11 mouse cellular contexts compared by ENCODE assay signal in genomic region chr2:146745012-146745682, GRCm38 (mm10).
A peak's percentile ranks its signal among the peaks of the same experiment; 100 is the strongest.
DNase-seq lines count a peak whose midpoint lies in the region; ATAC-seq and TF ChIP-seq lines count a peak whose summit lies in the region.
"Had no signal": no experiment of that assay in that cellular context is flagged by ENCODE, and none has a peak within 500 bp of the region (broad histone marks: within the 10 kb centered on the region; RNA-seq: fewer than 3 reads in every experiment).

No protein-coding gene starts in this region.

- TF ChIP-seq CTCF in gastrocnemius, adult 2 months (IDR thresholded peaks at IDR 0.05) = no peak

- H3K4me1 ChIP-seq in neural tube, embryonic 13.5 days (replicated peaks) = peaks cover 11% of the 10 kb centered on the region
- H3K4me1 ChIP-seq in intestine, embryonic 14.5 days (replicated peaks; ENCODE audit: control insufficient read depth, insufficient read depth, low read length) = no peaks in the 10 kb centered on the region
- H3K4me1 ChIP-seq: limb, embryonic 15.5 days had no signal

- H3K4me3 ChIP-seq in gastrocnemius, adult 2 months = peak overlapping the region; percentile 54
- H3K4me3 ChIP-seq in neural tube, embryonic 13.5 days = peak overlapping the region; percentile 9
- no peak overlapping the region for H3K4me3 ChIP-seq in intestine, embryonic 14.5 days (ENCODE audit: low read depth, low read length)
- H3K4me3 ChIP-seq: limb, embryonic 15.5 days had no signal

- intact Hi-C loops in gastrocnemius, adult 2 months (cut with DNase I) = no loop called here

- H3K27me3 ChIP-seq in neural tube, embryonic 13.5 days = no peaks in the 10 kb centered on the region
- no peaks in the 10 kb centered on the region for H3K27me3 ChIP-seq in intestine, embryonic 14.5 days (replicated peaks; ENCODE audit: control insufficient read depth, insufficient read depth, low read length)
- H3K27me3 ChIP-seq: limb, embryonic 15.5 days had no signal

- peak overlapping the region; percentile 46 for H3K4me2 ChIP-seq in neural tube, embryonic 13.5 days
- H3K4me2 ChIP-seq in intestine, embryonic 14.5 days (ENCODE audit: low read length) = peak overlapping the region; percentile 9; the same call in 1 of the 2 replicates
- H3K4me2 ChIP-seq: limb, embryonic 15.5 days had no signal

- 65% methylated on average over 18 of the region's 18 CpGs for WGBS in neural tube, embryonic 13.5 days
- 80% methylated on average over 18 of the region's 18 CpGs for WGBS in intestine, embryonic 14.5 days

- no peak for DNase-seq in gastrocnemius, adult 2 months
- no peak for DNase-seq in gastrocnemius, postnatal 25 days
- DNase-seq in neural tube, embryonic 10.5 days (ENCODE audit: extremely low spot score, low spot score) = no peak
- no peak for DNase-seq in intestine, embryonic 14.5 days (ENCODE audit: low spot score)
- peak; percentile 37 for DNase-seq in retina, embryonic 14.5 days (ENCODE audit: low spot score)
- DNase-seq in spleen, postnatal 10 days (ENCODE audit: low spot score in 2 of 2) = no peak
- DNase-seq in T-cell, adult 2 months (ENCODE audit: low spot score) = no peak
- DNase-seq: adrenal gland, postnatal 25 days had no signal

- peak overlapping the region; percentile 46 for H3K9ac ChIP-seq in neural tube, embryonic 13.5 days
- no peak overlapping the region for H3K9ac ChIP-seq in intestine, embryonic 14.5 days (ENCODE audit: low read length)
- H3K9ac ChIP-seq: limb, embryonic 15.5 days had no signal

- H3K36me3 ChIP-seq in neural tube, embryonic 13.5 days = no peaks in the 10 kb centered on the region
- H3K36me3 ChIP-seq in intestine, embryonic 14.5 days (ENCODE audit: control insufficient read depth, insufficient read depth, low read length) = no peaks in the 10 kb centered on the region
- H3K36me3 ChIP-seq: limb, embryonic 15.5 days had no signal

- no peaks in the 10 kb centered on the region for H3K9me3 ChIP-seq in neural tube, embryonic 13.5 days
- no peaks in the 10 kb centered on the region for H3K9me3 ChIP-seq in intestine, embryonic 14.5 days (ENCODE audit: control insufficient read depth, low read length)
- H3K9me3 ChIP-seq: limb, embryonic 15.5 days had no signal

- H3K27ac ChIP-seq in gastrocnemius, adult 2 months = no peak overlapping the region
- H3K27ac ChIP-seq in neural tube, embryonic 13.5 days (replicated peaks) = peak overlapping the region; percentile 73
- no peak overlapping the region for H3K27ac ChIP-seq in intestine, embryonic 14.5 days (ENCODE audit: low read depth)
- H3K27ac ChIP-seq: limb, embryonic 15.5 days; macrophage had no signal

- ATAC-seq in neural tube, embryonic 13.5 days (ENCODE audit: low read depth) = peak; percentile 45
- ATAC-seq in intestine, embryonic 14.5 days (replicated peaks; ENCODE audit: low FRiP score, low TSS enrichment, low read depth) = no peak
